Mouse (Mus musculus): ENCODE data around the gene Calml4. TPM values are rescaled to one million over a fixed set of nuclear protein-coding genes. Genes with fewer than 3 reads are reported as not detected.
"Not testable (repeated sequence)": the region's sequence is repeated elsewhere in the genome, so short reads cannot be mapped to it uniquely, and the experiment has no call there.

The Calml4 gene
- polyA plus RNA-seq, 1 experiment from 2014 or later, result 7.1 TPM

DNA sequence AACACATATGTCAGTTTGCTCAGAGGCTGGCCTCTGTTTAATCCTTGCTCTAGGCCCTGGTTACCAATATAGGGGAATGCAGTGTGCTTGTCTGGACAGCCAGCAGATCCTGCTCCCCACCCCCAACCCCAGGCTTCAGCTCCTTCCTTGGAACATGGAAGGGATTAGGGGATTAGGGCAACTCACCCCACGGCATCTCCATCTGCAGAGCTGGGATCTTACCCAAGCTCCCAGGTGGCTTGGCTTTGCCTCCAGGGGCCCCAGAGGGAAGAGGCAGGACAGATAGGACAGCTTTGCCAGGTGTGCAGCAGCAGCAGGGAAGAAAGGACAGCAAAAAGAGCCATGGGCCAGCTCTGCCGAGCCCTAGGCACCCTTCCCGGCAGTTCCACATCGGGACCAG is 3.0 kb downstream of the Calml4 start:
- ATAC-seq (ENCODE audit: low FRiP score), result no peak
- no peak overlapping the region for H3K4me3 ChIP-seq (replicated peaks)
- no peaks in the 10 kb centered on the region for H3K9me3 ChIP-seq (replicated peaks)
- H3K36me3 ChIP-seq, result no peaks in the 10 kb centered on the region
- no peak overlapping the region for H3K9ac ChIP-seq (replicated peaks)
- no peak overlapping the region for H3K4me2 ChIP-seq
- H3K27me3 ChIP-seq (replicated peaks), result no peaks in the 10 kb centered on the region
- 80% methylated on average over 4 of the region's 4 CpGs for WGBS
- H3K27ac ChIP-seq (replicated peaks), result no peak overlapping the region
- H3K4me1 ChIP-seq, result peaks cover 23% of the 10 kb centered on the region

DNA sequence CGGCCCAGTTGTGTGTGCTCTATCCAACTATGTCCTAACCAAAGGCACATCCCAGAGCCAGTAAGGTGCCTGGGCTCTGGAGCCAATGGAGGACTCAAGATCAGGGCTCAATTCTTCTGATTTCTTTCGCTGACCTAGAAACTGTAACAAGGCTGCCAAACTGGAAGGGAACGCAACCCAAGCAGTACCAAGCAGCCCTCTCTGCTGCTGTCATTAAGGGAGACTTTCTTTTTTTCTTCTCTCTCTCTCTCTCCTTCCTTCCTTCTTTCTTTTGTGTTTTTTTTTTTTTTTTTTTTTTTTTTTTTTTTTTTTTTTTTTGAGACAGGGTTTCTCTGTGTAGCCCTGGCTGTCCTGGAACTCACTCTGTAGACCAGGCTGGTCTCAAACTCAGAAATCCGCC is 11.4 kb downstream of the Calml4 start:
- not testable (repeated sequence) for H3K9me3 ChIP-seq (replicated peaks); H3K27ac ChIP-seq (replicated peaks); H3K4me2 ChIP-seq; ATAC-seq (ENCODE audit: low FRiP score); H3K4me3 ChIP-seq (replicated peaks); H3K4me1 ChIP-seq; H3K27me3 ChIP-seq (replicated peaks); H3K9ac ChIP-seq (replicated peaks); H3K36me3 ChIP-seq
- 93% methylated on average over 4 of the region's 4 CpGs for WGBS

DNA sequence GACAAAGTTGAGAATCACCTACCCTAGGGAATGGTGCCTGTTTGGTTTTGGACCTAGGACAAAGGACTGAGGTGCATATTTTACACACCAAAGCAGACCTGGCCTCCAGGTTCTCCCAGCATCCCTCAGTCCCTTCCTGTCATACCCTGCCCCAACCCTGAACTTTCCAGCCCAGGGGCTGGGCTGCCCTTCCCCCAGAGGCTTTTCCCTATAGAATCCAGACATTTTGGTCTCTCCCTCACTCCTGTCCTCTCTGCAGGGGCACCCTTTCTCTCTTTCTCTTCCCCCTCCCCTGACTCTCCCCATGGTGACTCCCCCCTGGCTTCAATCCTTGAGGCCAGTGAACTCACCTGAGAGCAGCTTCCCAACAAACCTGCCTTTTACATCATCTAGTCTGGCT is 12.8 kb downstream of the Calml4 start:
- H3K27ac ChIP-seq (replicated peaks), result no peak overlapping the region
- H3K4me1 ChIP-seq, result no peaks in the 10 kb centered on the region
- no peak overlapping the region for H3K9ac ChIP-seq (replicated peaks)
- H3K9me3 ChIP-seq (replicated peaks), result no peaks in the 10 kb centered on the region
- H3K4me2 ChIP-seq, result no peak overlapping the region
- H3K36me3 ChIP-seq, result no peaks in the 10 kb centered on the region
- no peak overlapping the region for H3K4me3 ChIP-seq (replicated peaks)
- no peaks in the 10 kb centered on the region for H3K27me3 ChIP-seq (replicated peaks)
- no peak for ATAC-seq (ENCODE audit: low FRiP score)

DNA sequence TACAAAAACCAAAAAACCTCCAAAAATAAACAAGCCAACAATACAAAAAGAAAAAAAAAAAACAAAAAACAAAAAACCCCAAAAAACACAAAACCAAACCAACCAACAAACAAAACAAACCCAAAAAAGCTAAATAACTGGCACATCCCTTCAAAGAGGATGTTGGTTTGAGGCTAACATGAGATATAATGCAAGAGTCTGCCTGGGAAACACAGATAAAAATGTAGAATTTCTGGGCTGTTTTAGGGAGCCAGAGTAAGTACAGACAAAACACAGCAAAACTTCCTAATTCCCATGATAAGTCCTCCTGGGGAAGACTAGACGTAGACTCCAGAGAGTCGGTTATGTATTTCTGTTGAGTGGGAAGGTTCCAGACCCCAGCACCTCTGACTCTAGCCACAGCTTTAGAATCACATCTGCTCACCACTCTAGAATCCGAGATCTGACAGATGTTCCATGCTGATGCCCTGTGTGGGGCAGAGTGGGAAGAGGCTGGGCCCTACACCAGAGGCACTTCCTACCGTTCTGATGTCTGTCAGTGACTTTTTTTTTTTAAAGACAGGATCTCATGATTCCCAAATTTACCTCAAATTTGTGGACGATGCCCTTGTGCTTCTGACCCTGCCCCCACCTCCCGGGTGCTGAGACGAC is 19.2 kb downstream of the Calml4 start:
- Histone ChIP-seq H3K27ac (replicated peaks) (no peak overlapping the region), H3K36me3 (peaks cover 15% of the 10 kb centered on the region), H3K4me1 (no peaks in the 10 kb centered on the region), H3K4me2 (no peak overlapping the region), H3K9me3 (replicated peaks) (no peaks in the 10 kb centered on the region), H3K27me3 (replicated peaks) (no peaks in the 10 kb centered on the region), H3K9ac (replicated peaks) (no peak overlapping the region), H3K4me3 (replicated peaks) (no peak overlapping the region)
- ATAC-seq (ENCODE audit: low FRiP score), result no peak
- 91% methylated on average over 7 of the region's 7 CpGs for WGBS

DNA sequence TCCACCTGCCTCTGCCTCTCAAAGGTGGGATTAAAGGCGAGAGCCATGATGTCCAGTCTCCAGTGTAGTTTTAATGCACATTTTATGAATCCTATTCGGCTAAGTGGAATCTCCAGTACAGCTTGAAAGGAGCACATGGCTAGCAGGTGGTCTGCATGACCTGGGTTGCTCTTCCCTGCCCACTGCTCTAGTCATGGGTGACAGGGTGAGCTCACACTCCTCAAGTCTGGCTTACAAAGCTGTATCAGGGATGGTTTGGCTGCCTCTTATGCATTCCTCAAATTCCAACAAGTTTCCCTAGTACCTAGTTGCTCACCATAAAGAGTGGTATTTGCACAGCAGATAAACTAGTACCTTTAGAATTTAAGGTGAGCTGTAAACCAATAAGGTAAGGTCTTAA is 19.9 kb downstream of the Calml4 start:
- Histone ChIP-seq H3K4me1 (no peaks in the 10 kb centered on the region), H3K9me3 (replicated peaks) (no peaks in the 10 kb centered on the region), H3K36me3 (peaks cover 20% of the 10 kb centered on the region), H3K4me3 (replicated peaks) (no peak overlapping the region), H3K27ac (replicated peaks) (no peak overlapping the region), H3K4me2 (no peak overlapping the region), H3K9ac (replicated peaks) (no peak overlapping the region), H3K27me3 (replicated peaks) (no peaks in the 10 kb centered on the region)
- WGBS, result 94% methylated on average over 2 of the region's 2 CpGs
- no peak for ATAC-seq (ENCODE audit: low FRiP score)

DNA sequence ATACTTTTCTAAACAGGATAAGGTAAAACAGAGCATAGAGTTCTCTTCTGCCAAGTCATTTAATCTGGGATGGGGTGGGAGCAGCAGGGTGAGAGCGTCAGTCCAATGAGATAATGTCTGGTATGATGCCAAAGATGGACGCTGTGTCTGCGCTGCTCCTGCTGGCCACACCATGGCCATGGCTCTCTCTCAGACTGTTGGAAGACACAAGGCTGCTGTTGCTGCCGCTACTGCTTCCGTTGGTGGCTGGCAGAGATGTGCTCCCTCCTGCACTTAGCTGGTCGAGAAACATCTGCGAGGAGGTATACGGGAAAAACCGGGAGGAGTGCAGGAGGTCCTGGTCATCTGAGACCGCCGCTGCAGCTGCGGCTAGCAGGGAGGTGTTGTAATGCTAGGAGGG is 24.0 kb downstream of the Calml4 start:
- 79% methylated on average over 12 of the region's 12 CpGs for WGBS
- Histone ChIP-seq H3K27ac (replicated peaks) (no peak overlapping the region), H3K4me1 (no peaks in the 10 kb centered on the region), H3K4me3 (replicated peaks) (no peak overlapping the region), H3K9ac (replicated peaks) (no peak overlapping the region), H3K4me2 (no peak overlapping the region), H3K27me3 (replicated peaks) (no peaks in the 10 kb centered on the region), H3K36me3 (peaks cover 41% of the 10 kb centered on the region), H3K9me3 (replicated peaks) (no peaks in the 10 kb centered on the region)
- ATAC-seq (ENCODE audit: low FRiP score), result no peak

DNA sequence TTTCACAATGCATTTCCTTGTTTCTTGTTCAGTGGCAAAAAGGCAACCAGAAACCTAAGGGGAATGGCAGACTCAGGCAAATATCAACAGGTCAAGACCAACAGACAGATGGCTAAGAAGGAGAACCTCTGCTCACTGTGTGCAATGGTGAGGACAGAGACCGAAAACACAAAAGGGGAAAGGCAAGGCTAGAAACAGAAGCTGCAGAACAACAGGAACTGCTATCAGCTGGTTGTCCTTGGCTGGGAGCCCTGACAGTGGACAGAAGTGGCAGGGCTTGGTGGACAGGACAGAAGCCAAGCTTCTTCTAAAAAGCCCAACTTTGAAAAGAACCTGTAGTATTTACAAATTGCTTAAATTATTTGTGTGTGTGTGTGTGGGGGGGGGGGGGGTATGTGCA is 36.6 kb downstream of the Calml4 start:
- H3K27ac ChIP-seq (replicated peaks), result no peak overlapping the region
- H3K4me1 ChIP-seq, result no peaks in the 10 kb centered on the region
- peaks cover 26% of the 10 kb centered on the region for H3K36me3 ChIP-seq
- H3K27me3 ChIP-seq (replicated peaks), result no peaks in the 10 kb centered on the region
- ATAC-seq (ENCODE audit: low FRiP score), result no peak
- 88% methylated on average over 1 of the region's 1 CpGs for WGBS
- no peak overlapping the region for H3K4me2 ChIP-seq
- H3K4me3 ChIP-seq (replicated peaks), result no peak overlapping the region
- no peaks in the 10 kb centered on the region for H3K9me3 ChIP-seq (replicated peaks)
- no peak overlapping the region for H3K9ac ChIP-seq (replicated peaks)

DNA sequence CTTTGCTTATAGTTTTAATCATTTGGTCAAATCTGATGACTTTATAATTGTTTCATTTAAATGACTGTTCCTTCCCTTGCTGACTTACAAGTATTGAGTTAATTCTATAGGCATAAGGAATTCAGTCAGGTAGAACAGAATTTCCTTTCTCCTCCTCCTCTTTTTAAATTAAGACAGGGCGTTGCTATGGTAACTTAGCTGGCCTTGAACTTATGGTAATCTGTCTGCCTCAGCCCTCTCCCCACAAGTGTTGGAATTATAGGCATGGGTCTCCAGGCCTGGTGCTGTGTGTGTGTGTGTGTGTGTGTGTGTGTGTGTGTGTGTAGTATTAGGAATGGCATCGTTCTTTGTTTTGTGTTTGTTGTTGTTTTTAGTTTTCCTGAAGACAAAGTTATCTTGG is 43.9 kb downstream of the Calml4 start:
- no peak for ATAC-seq (ENCODE audit: low FRiP score)

DNA sequence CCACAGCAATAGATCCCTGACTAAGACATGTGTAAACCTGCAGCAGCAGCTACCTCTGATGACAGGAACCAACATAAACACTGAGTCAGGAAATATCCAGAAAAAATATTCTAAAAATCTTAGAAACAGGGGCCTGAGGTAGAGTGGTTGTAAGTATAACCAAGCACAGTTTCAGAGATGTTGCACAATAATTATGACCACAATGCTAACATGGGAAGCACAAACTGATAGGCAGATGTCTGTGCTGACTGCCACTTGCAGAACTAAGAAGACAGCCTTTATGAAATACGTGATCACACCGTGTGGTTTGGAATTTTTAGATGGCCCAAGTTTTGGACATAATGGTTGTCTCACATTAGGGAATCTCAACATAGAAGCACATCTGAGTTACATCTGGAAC is 46.0 kb downstream of the Calml4 start:
- no peak for ATAC-seq (ENCODE audit: low FRiP score)
- no peak overlapping the region for H3K9ac ChIP-seq (replicated peaks)
- WGBS, result 98% methylated on average over 2 of the region's 2 CpGs
- H3K27me3 ChIP-seq (replicated peaks), result no peaks in the 10 kb centered on the region
- H3K4me3 ChIP-seq (replicated peaks), result no peak overlapping the region
- no peaks in the 10 kb centered on the region for H3K4me1 ChIP-seq
- no peak overlapping the region for H3K4me2 ChIP-seq
- H3K27ac ChIP-seq (replicated peaks), result no peak overlapping the region
- peaks cover 2% of the 10 kb centered on the region; the same call in 1 of the 2 replicates for H3K36me3 ChIP-seq
- H3K9me3 ChIP-seq (replicated peaks), result no peaks in the 10 kb centered on the region

More for the DNA sequence above, 43.9 kb downstream of the Calml4 start:
- 74% methylated on average over 2 of the region's 2 CpGs for WGBS
- Histone ChIP-seq H3K27me3 (replicated peaks) (no peaks in the 10 kb centered on the region), H3K36me3 (no peaks in the 10 kb centered on the region), H3K4me3 (replicated peaks) (no peak overlapping the region), H3K27ac (replicated peaks) (no peak overlapping the region), H3K9me3 (replicated peaks) (no peaks in the 10 kb centered on the region), H3K4me2 (no peak overlapping the region), H3K4me1 (no peaks in the 10 kb centered on the region), H3K9ac (replicated peaks) (no peak overlapping the region)

DNA sequence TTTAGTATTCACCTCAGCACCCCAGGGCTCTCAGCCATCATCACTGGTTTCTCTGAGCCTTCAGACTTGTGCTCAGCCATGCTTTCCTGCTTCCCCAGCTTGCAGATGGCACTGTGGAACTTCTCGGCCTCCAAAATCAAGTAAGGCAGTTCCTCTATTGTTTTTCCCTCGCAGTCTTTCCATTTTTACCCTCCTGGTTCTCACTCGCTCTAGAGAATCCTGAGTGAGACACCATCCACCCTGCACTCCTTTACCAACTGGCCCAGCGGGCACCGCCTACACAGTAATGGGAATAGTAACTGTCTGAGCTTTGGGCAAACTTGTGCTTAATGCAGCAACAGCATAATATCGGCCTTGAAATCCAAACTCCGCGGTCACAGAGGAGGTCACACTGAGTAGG is 47.2 kb downstream of the Calml4 start:
- H3K9ac ChIP-seq (replicated peaks), result no peak overlapping the region
- H3K9me3 ChIP-seq (replicated peaks), result no peaks in the 10 kb centered on the region
- H3K4me2 ChIP-seq, result no peak overlapping the region
- WGBS, result 93% methylated on average over 8 of the region's 8 CpGs
- H3K4me3 ChIP-seq (replicated peaks), result no peak overlapping the region
- no peaks in the 10 kb centered on the region for H3K4me1 ChIP-seq
- peaks cover 2% of the 10 kb centered on the region; the same call in 1 of the 2 replicates for H3K36me3 ChIP-seq
- H3K27me3 ChIP-seq (replicated peaks), result no peaks in the 10 kb centered on the region
- no peak for ATAC-seq (ENCODE audit: low FRiP score)
- no peak overlapping the region for H3K27ac ChIP-seq (replicated peaks)

DNA sequence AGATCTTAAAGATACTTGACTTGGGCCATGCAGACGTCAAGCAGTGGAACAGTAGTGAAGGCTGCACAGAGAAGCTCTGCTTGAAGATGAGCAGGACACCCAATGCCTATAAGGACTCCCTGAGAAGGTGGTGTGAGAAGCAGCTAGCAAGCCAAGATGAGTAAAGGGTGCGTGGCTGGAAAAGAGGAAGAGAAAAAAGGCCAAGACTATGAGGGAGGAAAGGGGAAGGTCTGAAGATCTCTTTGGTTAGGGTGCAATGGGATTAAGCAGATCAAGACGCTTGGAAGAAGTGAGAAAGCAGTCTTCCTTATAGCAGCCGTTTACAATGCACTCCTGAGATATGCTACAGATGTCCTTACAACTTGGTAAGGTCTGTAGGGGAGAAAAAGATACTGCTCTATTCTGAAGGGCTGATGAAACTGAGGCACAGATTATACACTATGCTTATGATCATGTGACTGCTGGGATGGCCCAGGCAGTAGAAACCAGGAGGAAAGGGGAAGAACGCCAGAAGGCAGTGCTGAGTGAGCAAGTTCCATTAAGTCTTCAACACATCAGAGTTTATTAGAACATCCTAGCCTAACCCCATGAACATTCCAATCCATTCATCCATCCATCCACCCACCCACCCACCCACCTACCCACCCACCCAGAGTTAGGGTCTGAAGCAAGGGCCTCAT is 55.6 kb downstream of the Calml4 start:
- no peak for ATAC-seq (ENCODE audit: low FRiP score)
- no peak overlapping the region for H3K4me3 ChIP-seq (replicated peaks)
- H3K4me2 ChIP-seq, result no peak overlapping the region
- no peaks in the 10 kb centered on the region for H3K4me1 ChIP-seq
- H3K36me3 ChIP-seq, result peaks cover 34% of the 10 kb centered on the region
- H3K9me3 ChIP-seq (replicated peaks), result no peaks in the 10 kb centered on the region
- H3K9ac ChIP-seq (replicated peaks), result no peak overlapping the region
- 87% methylated on average over 5 of the region's 5 CpGs for WGBS
- no peaks in the 10 kb centered on the region for H3K27me3 ChIP-seq (replicated peaks)
- no peak overlapping the region for H3K27ac ChIP-seq (replicated peaks)

DNA sequence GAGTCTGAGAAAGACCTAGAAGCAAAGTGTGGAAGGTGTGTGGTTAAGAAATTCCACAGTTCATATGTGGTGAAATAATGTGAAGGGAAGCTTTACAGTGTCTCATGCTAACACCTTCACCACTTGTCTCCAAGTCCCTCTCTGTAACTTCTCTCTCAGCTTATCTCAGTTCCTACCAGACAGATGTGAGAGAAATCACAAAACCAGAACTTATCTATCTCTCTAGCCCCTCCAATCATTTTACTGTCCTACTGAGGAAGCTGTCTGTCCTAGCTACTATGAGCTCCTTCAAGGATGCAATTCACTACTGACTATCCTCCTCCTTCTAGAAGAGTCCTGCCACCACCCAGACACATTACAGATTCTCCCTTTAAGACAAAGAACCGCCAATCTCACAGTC is 59.2 kb downstream of the Calml4 start:
- Histone ChIP-seq H3K9me3 (replicated peaks) (no peaks in the 10 kb centered on the region), H3K36me3 (peaks cover 26% of the 10 kb centered on the region), H3K27me3 (replicated peaks) (no peaks in the 10 kb centered on the region), H3K4me1 (no peaks in the 10 kb centered on the region), H3K27ac (replicated peaks) (no peak overlapping the region), H3K4me2 (no peak overlapping the region), H3K4me3 (replicated peaks) (no peak overlapping the region), H3K9ac (replicated peaks) (no peak overlapping the region)
- ATAC-seq (ENCODE audit: low FRiP score), result no peak
- 97% methylated on average over 1 of the region's 1 CpGs for WGBS

Measured in neural tube, embryonic 15.5 days (tissue).